Mouse (Mus musculus) layer of hippocampus, postnatal 14 days (tissue): Measurements from ENCODE around the gene Gngt2. TPM values are rescaled to one million over a fixed set of nuclear protein-coding genes. Genes with fewer than 3 reads are reported as not detected.

Experiments used
- DNase-seq, 2 experiments: peaks; one replicate each; pipeline ENCODE4 v3.0.0; 2021 to 2022; ENCODE audit warnings: low spot score in 2 of 2, mixed read lengths in 1 of 2
- total RNA-seq, 2 experiments: library from RNA; stranded (reverse); gene quantifications; 2 replicates each; pipeline ENCODE4 v1.2.3; 2021

Gene Gngt2
- total RNA-seq, 2 experiments from 2014 or later = 1.8 to 2.6 TPM

DNA sequence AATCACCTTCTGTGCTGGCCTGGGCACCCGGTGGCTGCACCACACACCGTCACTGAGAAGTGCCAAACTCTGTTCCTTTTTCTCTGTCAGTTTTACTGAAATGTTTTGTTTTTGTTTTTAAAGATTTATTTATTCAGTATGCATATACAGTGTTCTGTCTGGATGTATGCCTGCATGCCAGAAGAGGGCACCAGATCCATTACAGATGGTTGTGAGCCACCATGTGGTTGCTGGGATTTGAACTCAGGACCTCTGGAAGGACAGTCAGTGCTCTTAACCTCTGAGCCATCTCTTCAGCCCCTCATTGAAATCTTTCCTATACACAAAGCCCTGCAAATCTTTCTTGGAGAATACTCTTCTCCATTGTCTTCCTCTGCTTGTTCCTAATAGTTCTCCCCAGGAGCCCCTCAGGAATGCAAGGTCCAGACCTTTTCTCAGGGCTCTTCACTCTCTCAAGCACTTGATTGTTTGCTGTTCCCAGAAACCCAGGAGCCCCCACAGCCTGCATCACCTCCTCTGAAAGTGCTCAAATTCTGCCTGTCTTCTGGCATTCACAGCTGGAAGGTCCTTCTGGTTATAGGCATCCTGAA lies 53.5 kb downstream of the Gngt2 start:
- DNase-seq = no peak

Other genes with a start within 250 kb of the Gngt2 start
- 1 to 10 TPM; 2.1 to 2.5 TPM for gene Ngfr, start 249.5 kb upstream of the Gngt2 start, total RNA-seq
- gene Phb, start 170.3 kb upstream of the Gngt2 start, total RNA-seq = 100 to 1,000 TPM in 1 of 2 experiments, 10 to 100 TPM in 1; 88.1 to 119 TPM
- gene Zfp652, start 124.5 kb upstream of the Gngt2 start, total RNA-seq = 10 to 100 TPM; 48.7 to 49.6 TPM
- gene B130006D01Rik, start 113.6 kb upstream of the Gngt2 start, total RNA-seq = 1 to 10 TPM; 1.4 to 2.0 TPM
- gene Phospho1, start 12.7 kb upstream of the Gngt2 start, total RNA-seq = 10 to 100 TPM; 43.7 to 46.5 TPM
- 1 to 10 TPM; 6.0 to 6.7 TPM for gene Abi3, start 5.3 kb downstream of the Gngt2 start, total RNA-seq
- gene B4galnt2, start 77.7 kb downstream of the Gngt2 start, total RNA-seq = not detected
- under 1 TPM; 0.10 to 0.18 TPM for gene Igf2bp1, start 168.7 kb downstream of the Gngt2 start, total RNA-seq
- gene Gip, start 187.3 kb downstream of the Gngt2 start, total RNA-seq = not detected
- 10 to 100 TPM; 84.2 to 90.8 TPM for gene Snf8, start 197.7 kb downstream of the Gngt2 start, total RNA-seq
- 10 to 100 TPM; 54.4 to 55.3 TPM for gene Ube2z, start 228.2 kb downstream of the Gngt2 start, total RNA-seq
- gene Atp5g1, start 238.5 kb downstream of the Gngt2 start, total RNA-seq = 100 to 1,000 TPM; 585 to 616 TPM